Mouse (Mus musculus) hindbrain, embryonic 13.5 days (tissue): Measurements from ENCODE around the gene Bloc1s1. TPM values are rescaled to one million over a fixed set of nuclear protein-coding genes. Genes with fewer than 3 reads are reported as not detected.

Source experiments
- ATAC-seq: fragments of 200-750 bp; cut with Nextera tagmentation; 2 replicates; pipeline ENCODE4 v1.8.0; 2017; ENCODE audit warnings: moderate TSS enrichment; ENCODE audit not compliant: low FRiP score
- H3K27ac ChIP-seq: fragments of 300-500 bp; sonication (generic); 2 replicates; pipeline ENCODE4 v1.5.1; 2015; ENCODE audit warnings: inconsistent platforms, mild to moderate bottlenecking, moderate library complexity
- H3K27me3 ChIP-seq: fragments of 300-500 bp; sonication (generic); 2 replicates; pipeline ENCODE4 v1.6.1; 2015; ENCODE audit warnings: mild to moderate bottlenecking, inconsistent platforms
- H3K36me3 ChIP-seq: fragments of 300-500 bp; sonication (generic); 2 replicates; pipeline ENCODE4 v1.6.1; 2015; ENCODE audit warnings: mild to moderate bottlenecking, inconsistent platforms
- H3K4me1 ChIP-seq: fragments of 300-500 bp; sonication (generic); replicated peaks from 2 replicates; pipeline ENCODE4 v1.6.1; 2015; ENCODE audit warnings: inconsistent platforms
- H3K4me2 ChIP-seq: fragments of 300-500 bp; sonication (generic); 2 replicates; pipeline ENCODE4 v1.6.1; 2015; ENCODE audit warnings: inconsistent platforms, mild to moderate bottlenecking, moderate library complexity
- H3K4me3 ChIP-seq: fragments of 300-500 bp; sonication (generic); 2 replicates; pipeline ENCODE4 v1.5.1; 2015; ENCODE audit warnings: mild to moderate bottlenecking, inconsistent platforms
- H3K9ac ChIP-seq: fragments of 300-500 bp; sonication (generic); 2 replicates; pipeline ENCODE4 v1.6.1; 2015; ENCODE audit warnings: mild to moderate bottlenecking, inconsistent platforms
- H3K9me3 ChIP-seq: fragments of 300-500 bp; sonication (generic); 2 replicates; pipeline ENCODE4 v1.6.1; 2016; ENCODE audit warnings: inconsistent platforms
- WGBS: fragments of 180-500 bp; shearing (Covaris S2); methylation state at CpG from one replicate; pipeline ENCODE4 v1.1.7; 2015; 5-methylcytosine and 5-hydroxymethylcytosine counted together
- polyA plus RNA-seq: library from polyadenylated mRNA; unstranded; fragments of >200 nt; fragmentation: Nextera tagmentation; extraction: Ambion mirVana; gene quantifications from 2 replicates; pipeline ENCODE4 v1.2.1, GENCODE M21; 2015

Gene Bloc1s1
- polyA plus RNA-seq, 1 experiment from 2014 or later = 286 TPM

- Histone ChIP-seq H3K4me1 (peaks cover 9% of the 10 kb centered on the region), H3K36me3 (peaks cover 54% of the 10 kb centered on the region), H3K27ac (no peak overlapping the region), H3K4me3 (no peak overlapping the region), H3K9ac (no peak overlapping the region), H3K4me2 (no peak overlapping the region), H3K9me3 (no peaks in the 10 kb centered on the region), H3K27me3 (no peaks in the 10 kb centered on the region)
- ATAC-seq = no peak
- 82% methylated on average over 5 of the region's 5 CpGs for WGBS
These were observed 41.8 kb downstream of the Bloc1s1 start for GRCm38 (mm10) chr10:128882067-128882466.

DNA sequence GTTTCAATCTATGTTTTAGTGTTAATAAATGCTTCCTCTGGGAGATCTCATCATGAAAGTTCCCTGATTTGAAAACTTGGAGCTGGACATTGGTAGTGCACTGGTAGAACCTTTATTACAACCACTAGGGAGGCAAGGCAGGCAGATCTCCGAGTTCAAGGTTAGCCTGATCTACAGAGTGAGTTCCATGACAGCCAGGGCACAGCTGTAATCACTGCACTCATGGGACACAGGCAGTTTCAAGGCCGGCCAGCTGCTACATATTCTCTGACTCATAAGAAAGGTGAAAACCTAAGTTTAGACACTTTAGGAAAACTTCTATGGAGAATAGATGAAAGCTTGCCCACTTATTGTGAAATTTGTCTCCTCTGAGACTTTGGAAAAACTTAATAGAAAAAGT lies 45.0 kb downstream of the Bloc1s1 start:
- no peaks in the 10 kb centered on the region for H3K9me3 ChIP-seq
- 82% methylated on average over 2 of the region's 2 CpGs for WGBS
- no peak overlapping the region for H3K4me2 ChIP-seq
- H3K9ac ChIP-seq = no peak overlapping the region
- H3K27ac ChIP-seq = no peak overlapping the region
- H3K27me3 ChIP-seq = no peaks in the 10 kb centered on the region
- H3K4me1 ChIP-seq = no peaks in the 10 kb centered on the region
- ATAC-seq = no peak
- peaks cover 39% of the 10 kb centered on the region for H3K36me3 ChIP-seq
- no peak overlapping the region for H3K4me3 ChIP-seq

- H3K4me1 ChIP-seq = no peaks in the 10 kb centered on the region
- no peaks in the 10 kb centered on the region for H3K9me3 ChIP-seq
- no peak for ATAC-seq
- H3K36me3 ChIP-seq = peaks cover 41% of the 10 kb centered on the region
- no peak overlapping the region for H3K9ac ChIP-seq
- no peak overlapping the region for H3K4me2 ChIP-seq
- H3K4me3 ChIP-seq = no peak overlapping the region
- H3K27me3 ChIP-seq = no peaks in the 10 kb centered on the region
- H3K27ac ChIP-seq = no peak overlapping the region
These were observed 45.5 kb downstream of the Bloc1s1 start for GRCm38 (mm10) chr10:128878291-128878690.

DNA sequence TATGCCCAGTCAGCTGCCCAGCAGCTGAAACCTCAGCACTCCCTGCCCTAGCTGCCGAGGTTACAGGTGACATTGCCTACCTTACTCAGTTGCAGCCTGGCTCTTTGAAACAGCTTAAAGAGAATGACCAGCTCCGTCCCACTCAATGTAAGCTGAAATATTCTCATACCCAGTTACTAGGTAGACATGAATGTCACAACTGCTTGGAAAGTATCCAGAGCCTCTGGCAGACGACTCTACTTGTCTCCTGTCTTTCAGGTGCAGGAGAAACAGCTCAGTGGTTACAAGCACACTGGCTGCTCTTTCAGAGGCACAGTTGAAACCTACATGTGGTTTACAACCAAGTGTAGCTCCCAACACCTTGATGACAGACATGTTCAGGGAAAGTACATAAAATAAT lies 53.5 kb downstream of the Bloc1s1 start:
- no peak for ATAC-seq
- H3K9ac ChIP-seq = no peak overlapping the region
- no peak overlapping the region for H3K27ac ChIP-seq
- H3K4me3 ChIP-seq = no peak overlapping the region
- no peak overlapping the region for H3K4me2 ChIP-seq
- WGBS = 88% methylated on average over 3 of the region's 3 CpGs
- H3K27me3 ChIP-seq = no peaks in the 10 kb centered on the region
- no peaks in the 10 kb centered on the region for H3K9me3 ChIP-seq
- H3K36me3 ChIP-seq = peaks cover 44% of the 10 kb centered on the region
- no peaks in the 10 kb centered on the region for H3K4me1 ChIP-seq

Other genes starting within 250 kb of the Bloc1s1 start
- 14.4 and 14.6 TPM in 2 replicates for gene Suox, start 250.0 kb downstream of the Bloc1s1 start, polyA plus RNA-seq
- 99.1 and 101 TPM in 2 replicates for gene Rab5b, start 227.8 kb downstream of the Bloc1s1 start, polyA plus RNA-seq
- 0.32 and 0.70 TPM in 2 replicates for gene Pmel, start 219.8 kb downstream of the Bloc1s1 start, polyA plus RNA-seq
- 26.0 and 26.7 TPM in 2 replicates for gene Cdk2, start 219.0 kb downstream of the Bloc1s1 start, polyA plus RNA-seq
- 6.5 and 7.0 TPM in 2 replicates for gene Dgka, start 179.2 kb downstream of the Bloc1s1 start, polyA plus RNA-seq
- gene Pym1, start 176.1 kb downstream of the Bloc1s1 start, polyA plus RNA-seq = 46.5 and 50.0 TPM in 2 replicates
- gene Mmp19, start 133.1 kb downstream of the Bloc1s1 start, polyA plus RNA-seq = 0.51 and 0.71 TPM in 2 replicates
- gene Dnajc14, start 120.0 kb downstream of the Bloc1s1 start, polyA plus RNA-seq = 57.5 and 59.5 TPM in 2 replicates
- 17.9 and 18.8 TPM in 2 replicates for gene Tmem198b, start 119.7 kb downstream of the Bloc1s1 start, polyA plus RNA-seq
- gene Sarnp, start 106.7 kb downstream of the Bloc1s1 start, polyA plus RNA-seq = 185 and 190 TPM in 2 replicates
- 30.2 and 34.4 TPM in 2 replicates for gene Ormdl2, start 102.4 kb downstream of the Bloc1s1 start, polyA plus RNA-seq
- 10.2 and 10.3 TPM in 2 replicates for gene Gdf11, start 32.3 kb downstream of the Bloc1s1 start, polyA plus RNA-seq
- gene Cd63, start 23.0 kb downstream of the Bloc1s1 start, polyA plus RNA-seq = 198 and 229 TPM in 2 replicates
- gene Rdh5, start 1.1 kb downstream of the Bloc1s1 start, polyA plus RNA-seq = 16.6 and 19.3 TPM in 2 replicates
- 5.2 and 6.3 TPM in 2 replicates for gene Itga7, start 9.8 kb upstream of the Bloc1s1 start, polyA plus RNA-seq
- gene Mettl7b, start 37.0 kb upstream of the Bloc1s1 start, polyA plus RNA-seq = not detected in 2 replicates
- not detected in 2 replicates for gene Olfr9, start 65.4 kb upstream of the Bloc1s1 start, polyA plus RNA-seq
- not detected in 2 replicates for gene Olfr763, start 86.8 kb upstream of the Bloc1s1 start, polyA plus RNA-seq
- not detected in 2 replicates for gene Olfr764-ps1, start 115.9 kb upstream of the Bloc1s1 start, polyA plus RNA-seq
- not detected in 2 replicates for gene Olfr765, start 126.0 kb upstream of the Bloc1s1 start, polyA plus RNA-seq
- gene Olfr766-ps1, start 144.9 kb upstream of the Bloc1s1 start, polyA plus RNA-seq = not detected in 2 replicates
- not detected in 2 replicates for gene Olfr767, start 158.9 kb upstream of the Bloc1s1 start, polyA plus RNA-seq
- gene Olfr768, start 175.3 kb upstream of the Bloc1s1 start, polyA plus RNA-seq = not detected in 2 replicates
- gene Olfr769, start 193.8 kb upstream of the Bloc1s1 start, polyA plus RNA-seq = not detected in 2 replicates
- gene Olfr770, start 215.0 kb upstream of the Bloc1s1 start, polyA plus RNA-seq = not detected in 2 replicates
- not detected in 2 replicates for gene Olfr771, start 240.7 kb upstream of the Bloc1s1 start, polyA plus RNA-seq